Mouse (Mus musculus) heart, embryonic 10.5 days (tissue): ENCODE measurements at regions not wholly inside any gene's neighbourhood (a gene's known extent, or its start where the extent isn't known, plus 50 kb on each side); places are given as distances from the start of the nearest gene placed in this dataset.
A peak's percentile ranks its signal among the peaks of the same experiment; 100 is the strongest.

Experiments used
- DNase-seq: peaks from one replicate; pipeline ENCODE4 v3.0.0-alpha.2; 2017; ENCODE audit warnings: low spot score
- H3K27ac ChIP-seq: fragments of 300-500 bp; sonication (generic); 2 replicates; pipeline ENCODE4 v1.5.1; 2016; ENCODE audit warnings: mild to moderate bottlenecking
- H3K27me3 ChIP-seq: fragments of 300-500 bp; sonication (generic); 2 replicates; pipeline ENCODE4 v1.6.1; 2016; ENCODE audit warnings: mild to moderate bottlenecking; ENCODE audit not compliant: poor library complexity, insufficient read depth, severe bottlenecking
- H3K36me3 ChIP-seq: fragments of 300-500 bp; sonication (generic); 2 replicates; pipeline ENCODE4 v1.6.1; 2016; ENCODE audit warnings: mild to moderate bottlenecking, moderate library complexity
- H3K4me1 ChIP-seq: fragments of 300-500 bp; sonication (generic); 2 replicates; pipeline ENCODE4 v1.6.1; 2016; ENCODE audit warnings: mild to moderate bottlenecking
- H3K4me3 ChIP-seq: fragments of 300-500 bp; sonication (generic); 2 replicates; pipeline ENCODE4 v1.5.1; 2016; ENCODE audit warnings: mild to moderate bottlenecking, moderate library complexity
- H3K9me3 ChIP-seq: fragments of 300-500 bp; sonication (generic); 2 replicates; pipeline ENCODE4 v1.6.1; 2016; ENCODE audit warnings: mild to moderate bottlenecking, moderate library complexity
- WGBS: fragments of 180-500 bp; shearing (Covaris S2); methylation state at CpG from one replicate; pipeline ENCODE4 v1.1.7; 2016; 5-methylcytosine and 5-hydroxymethylcytosine counted together

DNA sequence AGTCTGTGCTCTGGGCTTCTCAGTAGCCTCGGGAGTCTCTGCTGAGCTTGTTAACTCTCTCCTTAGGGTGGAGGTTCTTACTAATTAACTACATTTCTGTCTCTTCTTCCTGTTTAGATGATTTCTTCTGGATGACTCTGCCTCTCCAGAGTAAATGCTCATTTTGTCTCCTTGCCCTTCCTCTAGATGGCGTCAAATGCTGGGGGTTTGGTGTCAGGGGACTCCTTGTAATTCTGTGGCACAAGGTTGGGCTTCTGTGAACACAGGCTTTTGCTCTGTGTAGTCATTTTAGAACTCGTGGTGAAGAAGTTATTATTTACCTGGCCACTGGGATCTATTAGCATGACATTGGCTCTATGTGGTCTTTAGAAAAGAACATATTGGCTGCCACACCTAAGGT lies 298.4 kb downstream of the Ndfip2 start:
- Histone ChIP-seq H3K27ac (no peak overlapping the region), H3K4me1 (0 out of 2 replicates have a peak, but pooled peaks cover 7% of the 10 kb centered on the region), H3K27me3 (no peaks in the 10 kb centered on the region), H3K4me3 (no peak overlapping the region), H3K36me3 (no peaks in the 10 kb centered on the region), H3K9me3 (no peaks in the 10 kb centered on the region)
- DNase-seq = no peak
- 67% methylated on average over 3 of the region's 3 CpGs for WGBS

DNA sequence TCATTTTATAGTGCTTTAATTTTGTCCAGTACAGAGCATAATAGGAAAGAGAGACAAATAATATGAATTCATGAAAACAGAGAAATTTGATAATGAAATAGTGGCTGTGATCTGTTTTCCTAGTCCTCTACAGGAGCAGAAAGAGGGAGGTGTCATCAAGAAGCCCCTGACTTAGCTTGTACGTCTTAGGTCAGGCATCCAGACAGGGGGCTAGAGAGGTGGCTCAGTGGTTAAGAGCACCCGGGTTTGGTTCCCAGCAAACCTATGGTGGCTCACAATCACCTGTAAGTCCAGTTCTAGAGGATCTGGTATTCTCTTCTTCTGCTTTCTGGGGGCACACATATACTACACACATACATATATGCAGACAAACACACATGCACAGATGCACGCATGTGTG lies 285.7 kb downstream of the Ndfip2 start:
- Histone ChIP-seq H3K27ac (no peak overlapping the region), H3K4me3 (no peak overlapping the region), H3K36me3 (no peaks in the 10 kb centered on the region), H3K9me3 (no peaks in the 10 kb centered on the region), H3K4me1 (peaks cover 12% of the 10 kb centered on the region), H3K27me3 (no peaks in the 10 kb centered on the region)
- 83% methylated on average over 3 of the region's 3 CpGs for whole genome bisulfite sequencing
- no peak for DNase-seq

DNA sequence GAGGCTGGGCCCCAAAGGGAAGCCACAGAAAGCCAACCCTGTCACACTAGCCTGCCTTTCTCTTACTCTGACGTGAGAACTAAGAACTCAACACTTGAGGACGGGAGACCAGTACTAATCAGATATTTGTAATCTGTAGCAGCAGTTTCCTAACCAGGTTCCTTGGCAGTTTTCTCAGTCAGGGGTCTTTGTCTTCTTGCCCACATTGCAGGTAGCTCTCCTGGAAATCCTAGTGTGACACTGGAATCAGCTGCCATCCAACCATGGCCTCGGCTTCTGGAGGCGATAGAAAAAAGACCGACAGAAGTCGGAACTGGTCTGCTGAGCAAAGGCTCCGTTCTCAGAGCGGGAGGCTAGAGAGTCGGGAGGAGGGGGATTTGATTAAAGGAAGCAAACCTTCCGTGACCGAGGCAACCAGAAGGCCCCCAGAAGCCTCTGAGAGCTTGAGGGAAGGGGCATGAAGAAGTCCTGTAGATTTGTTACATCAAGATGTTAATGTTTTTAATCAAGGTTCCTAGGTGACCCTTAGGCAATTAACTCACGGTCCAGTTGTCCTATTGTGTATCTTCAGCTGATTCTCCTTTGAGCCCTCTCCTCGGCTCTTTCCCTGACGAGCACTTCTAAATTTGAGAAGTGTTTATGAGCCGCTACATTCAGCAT lies 284.2 kb downstream of the Ndfip2 start:
- WGBS = 18% methylated on average over 15 of the region's 15 CpGs

DNA sequence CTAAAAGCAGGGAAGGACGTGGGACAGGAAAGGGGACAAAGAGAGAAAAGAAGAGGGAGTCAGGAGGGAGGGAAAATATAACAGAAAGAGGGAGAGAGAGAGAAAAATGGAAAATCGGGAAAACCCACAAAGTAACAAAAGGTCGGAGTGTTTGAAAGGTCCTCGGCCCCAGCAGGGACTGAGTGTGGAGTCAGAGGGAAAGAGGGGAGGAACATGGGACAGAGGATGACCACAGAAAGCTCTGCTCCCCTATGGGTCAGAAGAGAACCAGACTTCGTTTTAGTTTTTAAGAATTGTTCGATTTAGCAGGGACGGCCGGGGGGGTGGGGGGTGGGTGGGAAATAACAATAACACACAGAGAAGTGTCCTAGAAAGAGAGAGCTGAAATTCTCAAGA lies 283.7 kb downstream of the Ndfip2 start:
- 64% methylated on average over 8 of the region's 8 CpGs for WGBS
- no peaks in the 10 kb centered on the region for H3K36me3 ChIP-seq
- no peak for DNase-seq
- H3K27ac ChIP-seq = no peak overlapping the region; the same call in 1 of the 2 replicates
- H3K4me1 ChIP-seq = peaks cover 12% of the 10 kb centered on the region
- no peaks in the 10 kb centered on the region for H3K9me3 ChIP-seq
- no peaks in the 10 kb centered on the region for H3K27me3 ChIP-seq
- peak overlapping the region; percentile 45; the same call in 1 of the 2 replicates for H3K4me3 ChIP-seq

More for the DNA sequence above, 284.2 kb downstream of the Ndfip2 start:
- H3K36me3 ChIP-seq = no peaks in the 10 kb centered on the region
- DNase-seq = no peak
- H3K4me3 ChIP-seq = peak overlapping the region; percentile 45
- H3K27me3 ChIP-seq = no peaks in the 10 kb centered on the region
- peaks cover 12% of the 10 kb centered on the region for H3K4me1 ChIP-seq
- H3K27ac ChIP-seq = peak overlapping the region; percentile 67
- H3K9me3 ChIP-seq = no peaks in the 10 kb centered on the region

DNA sequence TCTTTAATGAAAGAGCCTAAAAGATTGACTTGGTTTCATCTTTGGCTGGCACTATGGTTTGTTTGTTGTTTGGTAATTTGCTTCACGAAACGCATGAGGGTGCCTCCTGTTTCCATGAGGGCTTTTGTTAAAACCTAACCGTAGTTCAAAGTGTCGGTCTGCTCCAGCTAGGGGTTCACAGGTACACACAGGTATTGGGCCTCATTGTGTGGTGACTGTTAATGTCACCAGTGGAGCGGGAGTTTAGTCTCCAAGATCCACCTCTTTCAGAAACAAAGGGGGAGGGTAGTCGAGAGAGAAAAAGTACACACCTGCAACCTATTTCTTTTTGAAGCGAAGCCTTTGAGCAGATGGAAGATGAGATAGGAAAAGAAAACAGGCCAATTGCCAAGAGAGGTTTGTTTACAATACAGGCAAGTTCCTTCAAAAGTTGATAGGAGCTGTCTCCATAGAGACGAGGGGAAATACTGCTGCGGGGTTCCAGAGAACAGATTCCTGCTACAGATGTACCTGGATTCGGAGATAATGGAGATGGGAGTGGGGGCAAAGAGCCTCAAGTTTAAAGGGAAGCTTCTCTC lies 273.9 kb downstream of the Ndfip2 start:
- 58% methylated on average over 10 of the region's 10 CpGs for WGBS
- Histone ChIP-seq H3K4me1 (0 out of 2 replicates have a peak, but pooled peaks cover 4% of the 10 kb centered on the region), H3K4me3 (no peak overlapping the region), H3K36me3 (no peaks in the 10 kb centered on the region), H3K27ac (no peak overlapping the region), H3K27me3 (no peaks in the 10 kb centered on the region), H3K9me3 (no peaks in the 10 kb centered on the region)
- DNase-seq = no peak

DNA sequence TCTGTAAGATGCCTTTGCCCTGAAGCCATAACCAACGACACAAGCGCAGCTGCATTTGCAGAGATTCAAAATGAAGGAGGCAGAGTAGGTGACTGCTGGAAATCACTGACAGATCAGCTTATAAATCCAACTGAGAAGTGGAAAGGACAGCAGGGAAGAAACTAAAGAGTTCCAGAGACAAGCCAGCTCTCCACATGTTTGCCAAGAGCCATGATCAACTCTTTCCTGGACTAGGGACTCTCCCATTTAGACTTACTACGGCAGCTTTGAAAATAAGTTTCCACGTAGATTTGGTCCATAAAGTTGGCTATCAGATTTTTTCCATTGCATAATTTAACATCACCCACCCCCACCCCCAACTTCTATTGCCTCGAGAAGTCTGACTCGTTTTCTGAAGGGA lies 269.7 kb downstream of the Ndfip2 start:
- 83% methylated on average over 6 of the region's 6 CpGs for WGBS
- Histone ChIP-seq H3K27ac (no peak overlapping the region), H3K4me3 (no peak overlapping the region), H3K36me3 (no peaks in the 10 kb centered on the region), H3K4me1 (peaks cover 17% of the 10 kb centered on the region; the same call in 1 of the 2 replicates), H3K27me3 (no peaks in the 10 kb centered on the region), H3K9me3 (no peaks in the 10 kb centered on the region)
- DNase-seq = no peak

DNA sequence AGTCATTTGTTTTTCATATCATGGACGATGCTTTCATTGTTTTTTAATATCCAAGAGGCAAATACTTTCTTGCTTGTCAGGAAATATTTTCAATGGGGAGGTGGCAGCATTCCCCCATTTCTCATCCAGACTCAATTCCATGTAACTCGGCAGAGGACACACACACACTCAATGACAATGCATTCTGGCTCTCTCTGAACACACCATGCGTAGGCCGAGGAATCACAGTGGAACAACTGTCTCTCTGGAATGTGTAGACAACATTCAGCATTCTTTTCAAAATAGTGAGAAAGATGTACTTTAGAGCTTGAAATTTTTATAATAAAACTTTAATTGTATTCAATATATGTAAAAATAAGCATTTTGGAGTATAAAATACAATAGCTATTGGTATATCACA lies 265.5 kb downstream of the Ndfip2 start:
- WGBS = 85% methylated on average over 4 of the region's 4 CpGs
- Histone ChIP-seq H3K4me3 (no peak overlapping the region), H3K27me3 (no peaks in the 10 kb centered on the region), H3K9me3 (no peaks in the 10 kb centered on the region), H3K27ac (no peak overlapping the region), H3K36me3 (no peaks in the 10 kb centered on the region), H3K4me1 (peaks cover 18% of the 10 kb centered on the region; the same call in 1 of the 2 replicates)
- no peak for DNase-seq

DNA sequence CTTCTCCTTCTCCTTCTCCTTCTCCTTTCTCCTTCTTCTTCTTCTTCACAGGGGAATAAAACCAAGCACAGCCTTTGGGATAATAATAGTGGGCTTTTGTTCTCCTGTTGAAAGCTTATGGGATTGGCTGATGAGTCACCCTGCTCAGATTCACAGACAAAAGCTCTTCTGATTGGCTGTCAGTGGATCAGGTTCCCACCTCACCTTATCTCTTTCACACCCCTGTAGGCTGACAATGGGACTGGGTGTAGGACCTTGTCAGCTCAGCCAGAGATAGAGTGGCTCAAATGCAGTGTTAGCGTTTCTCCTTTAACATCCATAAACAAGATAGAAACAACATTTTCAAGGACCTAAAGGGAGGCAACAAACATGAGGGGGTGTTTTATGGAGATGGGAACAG lies 263.9 kb downstream of the Ndfip2 start:
- Histone ChIP-seq H3K27ac (peak overlapping the region; percentile 59; the same call in 1 of the 2 replicates), H3K4me3 (no peak overlapping the region), H3K9me3 (no peaks in the 10 kb centered on the region), H3K27me3 (no peaks in the 10 kb centered on the region), H3K4me1 (peaks cover 18% of the 10 kb centered on the region; the same call in 1 of the 2 replicates), H3K36me3 (no peaks in the 10 kb centered on the region)
- 6% methylated on average over 1 of the region's 1 CpGs for WGBS
- no peak for DNase-seq

DNA sequence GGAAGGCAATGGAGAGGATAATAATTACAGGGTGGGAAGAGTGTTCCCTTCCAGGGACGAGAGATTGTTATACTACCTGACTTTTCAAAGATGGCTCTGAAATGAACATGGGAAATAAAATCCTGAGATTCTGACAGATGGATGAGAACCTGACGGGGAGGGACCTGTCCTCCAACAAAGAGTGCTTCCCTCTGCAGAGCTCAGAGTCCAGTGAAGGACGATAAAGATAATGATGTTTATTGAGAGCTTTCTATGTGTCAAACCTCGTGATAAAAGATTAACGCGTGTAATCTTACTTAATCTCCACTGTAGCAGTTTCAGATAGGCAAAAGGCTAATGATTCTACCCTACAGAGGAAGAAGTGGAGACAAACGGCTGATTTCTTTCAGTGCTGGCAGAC lies 260.3 kb downstream of the Ndfip2 start:
- H3K9me3 ChIP-seq = no peaks in the 10 kb centered on the region
- 37% methylated on average over 7 of the region's 7 CpGs for WGBS
- H3K27ac ChIP-seq = no peak overlapping the region
- H3K27me3 ChIP-seq = no peaks in the 10 kb centered on the region
- no peaks in the 10 kb centered on the region for H3K36me3 ChIP-seq
- H3K4me1 ChIP-seq = peaks cover 12% of the 10 kb centered on the region; the same call in 1 of the 2 replicates
- no peak overlapping the region for H3K4me3 ChIP-seq
- no peak for DNase-seq

DNA sequence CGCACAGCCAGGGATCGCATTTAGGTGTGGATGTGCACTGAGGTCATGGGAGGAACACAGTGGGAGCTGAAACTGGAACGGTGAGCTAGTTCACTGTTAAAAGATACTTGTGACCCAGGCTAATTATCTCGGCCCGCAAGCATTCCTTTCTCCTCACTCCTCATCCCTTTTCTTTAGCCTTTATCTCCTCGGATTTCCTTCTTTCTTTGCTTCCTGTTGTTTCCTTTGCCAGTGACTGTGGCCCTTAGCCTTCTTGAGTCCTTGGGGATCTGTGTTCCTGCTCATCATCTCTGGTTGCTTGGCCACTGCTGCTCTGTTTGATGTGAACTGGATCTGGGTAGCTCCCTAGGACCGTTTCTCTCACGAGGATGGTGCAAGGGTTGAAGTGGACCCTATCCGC lies 256.0 kb downstream of the Ndfip2 start:
- DNase-seq = no peak
- Histone ChIP-seq H3K9me3 (no peaks in the 10 kb centered on the region), H3K27ac (0 out of 2 replicates have a peak overlapping the region, but pooled peaks have one; percentile 42), H3K4me1 (peaks cover 7% of the 10 kb centered on the region; the same call in 1 of the 2 replicates), H3K4me3 (no peak overlapping the region), H3K27me3 (no peaks in the 10 kb centered on the region), H3K36me3 (no peaks in the 10 kb centered on the region)
- 41% methylated on average over 9 of the region's 9 CpGs for WGBS

DNA sequence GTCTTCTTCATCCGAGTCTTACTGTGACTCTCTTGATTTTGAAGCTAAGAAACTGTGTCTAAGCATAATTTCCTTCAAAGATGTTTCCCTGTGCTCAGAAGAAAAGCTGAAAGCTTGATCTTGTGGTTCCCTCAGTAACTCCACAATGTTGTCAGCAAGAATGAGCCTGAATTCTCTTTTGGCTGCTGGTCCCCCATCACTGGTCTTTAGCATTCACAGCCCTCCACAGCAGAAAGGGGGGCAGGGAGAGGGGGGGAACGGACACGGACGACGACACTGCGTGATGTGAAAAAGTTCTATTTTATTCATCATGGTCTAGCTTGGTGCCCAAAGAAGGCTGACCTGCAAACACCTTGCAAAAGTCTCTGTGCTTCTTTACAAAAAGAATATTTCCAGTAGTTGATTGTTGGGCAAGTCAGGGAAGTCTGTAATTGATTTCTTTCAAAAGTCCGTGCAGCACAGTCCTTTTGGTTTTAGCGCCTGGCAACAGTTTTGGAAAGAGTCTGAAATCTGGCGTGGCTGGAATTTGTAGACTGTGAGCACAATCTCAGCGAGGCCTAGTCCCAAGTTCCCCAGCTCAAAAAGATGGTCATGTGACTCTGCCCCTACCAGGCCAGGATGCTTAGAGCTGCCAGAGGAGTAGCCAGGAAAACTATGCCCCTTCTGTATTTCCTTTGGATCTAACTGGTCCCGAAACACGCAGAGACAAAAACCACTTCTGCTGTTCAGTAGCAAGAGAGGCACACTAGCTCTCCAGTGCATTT lies 254.7 kb downstream of the Ndfip2 start:
- Histone ChIP-seq H3K9me3 (no peaks in the 10 kb centered on the region), H3K27ac (no peak overlapping the region), H3K4me1 (peaks cover 7% of the 10 kb centered on the region; the same call in 1 of the 2 replicates), H3K4me3 (no peak overlapping the region), H3K27me3 (no peaks in the 10 kb centered on the region), H3K36me3 (no peaks in the 10 kb centered on the region)
- DNase-seq = no peak
- 84% methylated on average over 12 of the region's 12 CpGs for WGBS

DNA sequence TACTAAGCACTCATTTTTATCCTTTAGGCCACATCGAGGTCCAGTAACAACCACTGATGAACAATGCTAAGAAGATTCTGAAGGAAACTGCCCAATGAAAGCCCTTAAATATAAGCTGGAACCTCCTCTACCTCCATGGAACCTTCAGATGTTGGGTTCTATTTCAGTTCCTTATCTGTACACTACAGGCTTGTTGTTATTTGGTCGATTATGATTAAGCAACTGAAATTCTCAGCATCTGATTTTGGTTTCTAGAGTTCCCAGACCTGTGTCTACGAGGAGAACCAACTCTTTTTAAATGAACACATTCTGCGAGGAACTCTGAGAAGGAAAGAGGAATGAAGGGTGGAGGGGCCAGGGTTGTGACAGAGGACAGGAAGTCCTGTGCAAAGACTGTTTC lies 253.5 kb downstream of the Ndfip2 start:
- H3K9me3 ChIP-seq = no peaks in the 10 kb centered on the region
- H3K27me3 ChIP-seq = no peaks in the 10 kb centered on the region
- 83% methylated on average over 4 of the region's 4 CpGs for WGBS
- no peak overlapping the region for H3K4me3 ChIP-seq
- DNase-seq = no peak
- no peaks in the 10 kb centered on the region for H3K36me3 ChIP-seq
- H3K4me1 ChIP-seq = peaks cover 7% of the 10 kb centered on the region; the same call in 1 of the 2 replicates
- H3K27ac ChIP-seq = no peak overlapping the region

DNA sequence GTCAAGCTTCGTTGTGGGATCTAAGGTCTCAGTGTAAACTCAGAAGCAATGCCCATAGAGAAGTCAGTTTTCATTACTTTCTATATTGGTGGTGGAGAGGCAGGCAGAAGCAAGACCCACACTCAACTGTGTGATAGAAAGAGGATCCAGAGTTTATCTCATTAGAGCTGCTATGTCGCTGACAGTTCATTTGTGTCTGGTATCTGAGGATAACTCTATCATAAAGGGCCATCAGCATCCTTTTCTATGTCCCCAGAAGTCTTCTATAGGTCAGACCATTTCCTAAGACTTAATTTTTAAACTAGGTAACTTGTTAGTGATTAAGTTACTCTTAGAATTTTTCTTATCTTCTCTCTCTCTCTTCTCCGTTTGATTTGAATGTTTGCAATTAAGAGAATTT lies 252.8 kb downstream of the Ndfip2 start:
- no peaks in the 10 kb centered on the region for H3K27me3 ChIP-seq
- H3K4me3 ChIP-seq = no peak overlapping the region
- no peaks in the 10 kb centered on the region for H3K9me3 ChIP-seq
- H3K4me1 ChIP-seq = peaks cover 7% of the 10 kb centered on the region; the same call in 1 of the 2 replicates
- DNase-seq = no peak
- H3K36me3 ChIP-seq = no peaks in the 10 kb centered on the region
- no peak overlapping the region for H3K27ac ChIP-seq
- 85% methylated on average over 3 of the region's 3 CpGs for WGBS
